Mouse (Mus musculus): ENCODE results near the gene Bbs4. TPM values are rescaled to one million over a fixed set of nuclear protein-coding genes. Genes with fewer than 3 reads are reported as not detected.

The Bbs4 gene
- polyA plus RNA-seq, 1 experiment, result 36.7 TPM

GRCm38 (mm10) chr9:59310582-59311283 lies 42.6 kb downstream of the Bbs4 start:
- TF ChIP-seq CTCF (IDR thresholded peaks at IDR 0.05; ENCODE audit: extremely low read depth, insufficient read depth, low read length), result no peak
- TF ChIP-seq POLR2A (IDR thresholded peaks at IDR 0.05; ENCODE audit: extremely low read depth, insufficient read depth, low read length), result no peak
- Histone ChIP-seq H3K4me1 (ENCODE audit: control insufficient read depth, insufficient read depth, low read length) (no peaks in the 10 kb centered on the region; the same call in 1 of the 2 replicates), H3K4me3 (ENCODE audit: insufficient read depth, low read length) (no peak overlapping the region), H3K27ac (ENCODE audit: insufficient read depth, low read length) (no peak overlapping the region)

DNA sequence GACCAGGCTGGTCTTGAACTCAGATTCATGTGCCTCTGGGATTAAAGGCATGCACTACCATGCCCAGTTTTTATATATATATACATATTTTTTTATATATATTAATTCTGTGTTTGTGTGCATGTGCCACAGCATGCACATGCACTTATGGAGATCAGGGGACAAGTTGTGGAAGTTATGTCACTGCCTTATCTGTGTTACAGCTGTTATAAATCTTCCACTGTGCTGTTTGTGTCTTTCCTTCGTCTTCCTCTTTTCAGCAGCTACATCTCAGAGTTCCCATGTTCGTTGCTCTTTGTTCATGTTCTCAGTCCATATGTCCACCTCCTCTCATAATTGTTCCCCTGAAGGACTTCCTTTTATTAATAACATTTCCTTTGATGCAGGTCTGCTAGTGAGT lies 45.4 kb downstream of the Bbs4 start:
- no peak overlapping the region for H3K27ac ChIP-seq (ENCODE audit: insufficient read depth, low read length)
- H3K4me3 ChIP-seq (ENCODE audit: insufficient read depth, low read length), result no peak overlapping the region
- no peak for TF ChIP-seq POLR2A (IDR thresholded peaks at IDR 0.05; ENCODE audit: extremely low read depth, insufficient read depth, low read length)
- no peak for TF ChIP-seq CTCF (IDR thresholded peaks at IDR 0.05; ENCODE audit: extremely low read depth, insufficient read depth, low read length)
- H3K4me1 ChIP-seq (ENCODE audit: control insufficient read depth, insufficient read depth, low read length), result no peaks in the 10 kb centered on the region; the same call in 1 of the 2 replicates

GRCm38 (mm10) chr9:59296419-59296818 lies 56.9 kb downstream of the Bbs4 start:
- TF ChIP-seq POLR2A (IDR thresholded peaks at IDR 0.05; ENCODE audit: extremely low read depth, insufficient read depth, low read length), result no peak
- TF ChIP-seq CTCF (IDR thresholded peaks at IDR 0.05; ENCODE audit: extremely low read depth, insufficient read depth, low read length), result no peak
- Histone ChIP-seq H3K4me3 (ENCODE audit: insufficient read depth, low read length) (no peak overlapping the region), H3K27ac (ENCODE audit: insufficient read depth, low read length) (no peak overlapping the region), H3K4me1 (ENCODE audit: control insufficient read depth, insufficient read depth, low read length) (peaks cover 5% of the 10 kb centered on the region; the same call in 1 of the 2 replicates)

DNA sequence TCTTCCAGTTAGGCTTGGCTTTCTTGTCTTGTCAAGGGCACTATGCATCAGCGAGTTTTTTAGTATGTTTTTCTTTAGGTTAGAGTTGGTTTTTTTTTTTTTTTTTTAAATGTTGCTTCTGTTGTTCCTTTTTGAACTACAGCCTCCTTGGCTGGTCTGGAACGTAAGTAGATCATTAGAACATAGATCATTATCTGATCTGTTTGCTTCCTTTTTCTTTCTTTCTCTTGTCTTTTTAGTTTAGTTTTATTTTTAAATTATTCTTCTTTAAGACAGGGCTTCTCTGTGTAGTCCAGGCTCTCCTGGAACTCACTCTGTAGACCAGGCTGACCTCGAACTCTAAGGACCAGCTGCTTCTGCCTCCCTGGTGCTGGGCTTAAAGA lies 60.8 kb downstream of the Bbs4 start:
- TF ChIP-seq POLR2A (IDR thresholded peaks at IDR 0.05; ENCODE audit: extremely low read depth, insufficient read depth, low read length), result no peak
- no peak for TF ChIP-seq CTCF (IDR thresholded peaks at IDR 0.05; ENCODE audit: extremely low read depth, insufficient read depth, low read length)
- Histone ChIP-seq H3K4me1 (ENCODE audit: control insufficient read depth, insufficient read depth, low read length) (peaks cover 5% of the 10 kb centered on the region; the same call in 1 of the 2 replicates), H3K27ac (ENCODE audit: insufficient read depth, low read length) (no peak overlapping the region), H3K4me3 (ENCODE audit: insufficient read depth, low read length) (no peak overlapping the region; the same call in 1 of the 2 replicates)

DNA sequence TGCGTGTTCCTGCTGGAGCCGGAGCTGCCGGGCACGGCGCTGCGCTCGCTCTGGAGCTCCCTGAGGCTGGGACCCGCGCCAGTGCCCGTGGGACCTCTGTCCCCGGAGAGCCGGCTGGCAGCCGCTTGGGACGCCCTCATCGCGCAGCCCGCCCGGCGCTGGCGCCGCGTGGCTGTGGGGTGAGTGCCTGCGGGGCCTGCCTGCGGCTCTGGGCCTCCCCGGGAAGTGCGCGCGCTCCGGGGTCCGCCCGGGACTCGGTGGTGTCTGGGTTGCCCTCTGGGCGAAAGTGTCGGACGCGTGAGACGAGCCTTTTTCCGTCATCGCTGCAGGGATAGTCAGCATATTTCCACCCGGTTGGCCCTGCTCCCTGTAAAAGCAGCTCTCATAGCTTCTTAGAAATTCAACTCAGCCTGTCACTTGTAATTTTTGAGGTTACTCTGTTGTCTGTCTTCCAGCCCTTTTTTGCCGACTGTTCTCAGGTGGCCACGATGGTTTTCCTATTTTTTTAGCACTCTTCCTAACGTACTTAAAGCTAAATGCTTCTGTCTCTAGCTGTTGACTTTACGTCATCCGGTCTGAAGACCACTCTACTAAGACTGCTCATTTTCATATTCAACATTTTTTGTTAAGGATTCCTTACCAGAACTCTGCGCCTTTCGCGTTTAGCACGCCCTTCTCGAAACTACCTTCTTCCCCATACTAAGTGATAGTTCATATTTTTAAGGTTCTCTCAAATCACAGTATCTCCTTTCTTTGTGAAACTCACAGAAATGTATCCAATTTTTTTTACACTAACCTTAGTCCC lies 61.4 kb downstream of the Bbs4 start:
- Histone ChIP-seq H3K4me3 (ENCODE audit: insufficient read depth, low read length) (peak overlapping the region; percentile 43), H3K27ac (ENCODE audit: insufficient read depth, low read length) (peak overlapping the region; percentile 2), H3K4me1 (ENCODE audit: control insufficient read depth, insufficient read depth, low read length) (peaks cover 5% of the 10 kb centered on the region; the same call in 1 of the 2 replicates)
- TF ChIP-seq POLR2A (IDR thresholded peaks at IDR 0.05; ENCODE audit: extremely low read depth, insufficient read depth, low read length) (no peak), CTCF (IDR thresholded peaks at IDR 0.05; ENCODE audit: extremely low read depth, insufficient read depth, low read length) (no peak)

DNA sequence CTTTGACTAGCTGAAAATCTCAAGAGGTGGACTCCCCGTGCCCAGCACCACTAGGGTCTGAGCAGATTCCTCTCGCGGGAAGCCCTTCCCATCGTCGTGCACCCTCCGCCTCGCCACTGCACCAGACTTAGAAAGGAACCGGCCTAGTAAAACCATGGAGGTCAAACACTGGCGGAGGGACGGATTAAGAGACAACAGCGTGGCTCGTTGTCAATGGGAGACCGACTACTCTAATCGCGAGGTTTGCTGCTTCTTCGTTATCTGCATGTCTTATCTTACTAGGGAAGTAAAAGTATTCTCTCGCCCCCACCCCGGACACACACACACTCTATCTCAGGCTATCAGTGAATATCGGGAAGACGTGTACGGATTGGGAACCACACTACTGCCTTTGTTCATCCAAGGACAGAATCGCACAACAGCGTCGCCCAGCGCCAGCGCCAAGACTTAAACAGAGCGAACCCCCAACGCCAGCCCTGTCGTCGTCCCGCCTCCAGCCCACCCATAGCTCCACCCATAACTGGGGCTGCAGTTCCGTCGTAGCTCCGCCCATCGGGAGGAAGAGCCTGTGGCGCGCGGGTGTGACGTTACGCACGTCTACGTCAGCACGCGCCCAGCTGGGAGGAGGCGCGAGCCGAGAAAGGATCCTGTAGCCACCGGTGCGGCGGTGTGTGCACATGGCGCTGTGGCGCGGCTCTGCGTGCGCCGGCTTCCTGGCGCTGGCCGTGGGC lies 62.2 kb downstream of the Bbs4 start, which contains the start of gene Adpgk:
TSS of gene Adpgk (plus strand) at position 602 of the 731 bp plus-strand sequence.
- H3K27ac ChIP-seq (ENCODE audit: insufficient read depth, low read length), result peak within 1 kb of the TSS; percentile 24
- TF ChIP-seq POLR2A (IDR thresholded peaks at IDR 0.05; ENCODE audit: extremely low read depth, insufficient read depth, low read length), result peak; percentile 94
- peak; percentile 39 for TF ChIP-seq CTCF (IDR thresholded peaks at IDR 0.05; ENCODE audit: extremely low read depth, insufficient read depth, low read length)
- peaks cover 5% of the 10 kb centered on the region; the same call in 1 of the 2 replicates for H3K4me1 ChIP-seq (ENCODE audit: control insufficient read depth, insufficient read depth, low read length)
- H3K4me3 ChIP-seq (ENCODE audit: insufficient read depth, low read length), result peak within 1 kb of the TSS; percentile 43

- H3K4me3 ChIP-seq (ENCODE audit: insufficient read depth, low read length), result no peak overlapping the region
- H3K27ac ChIP-seq (ENCODE audit: insufficient read depth, low read length), result no peak overlapping the region
- peaks cover 5% of the 10 kb centered on the region; the same call in 1 of the 2 replicates for H3K4me1 ChIP-seq (ENCODE audit: control insufficient read depth, insufficient read depth, low read length)
- no peak for TF ChIP-seq POLR2A (IDR thresholded peaks at IDR 0.05; ENCODE audit: extremely low read depth, insufficient read depth, low read length)
- TF ChIP-seq CTCF (IDR thresholded peaks at IDR 0.05; ENCODE audit: extremely low read depth, insufficient read depth, low read length), result no peak
Observed at GRCm38 (mm10) chr9:59289529-59290115, 63.7 kb downstream of the Bbs4 start.

DNA sequence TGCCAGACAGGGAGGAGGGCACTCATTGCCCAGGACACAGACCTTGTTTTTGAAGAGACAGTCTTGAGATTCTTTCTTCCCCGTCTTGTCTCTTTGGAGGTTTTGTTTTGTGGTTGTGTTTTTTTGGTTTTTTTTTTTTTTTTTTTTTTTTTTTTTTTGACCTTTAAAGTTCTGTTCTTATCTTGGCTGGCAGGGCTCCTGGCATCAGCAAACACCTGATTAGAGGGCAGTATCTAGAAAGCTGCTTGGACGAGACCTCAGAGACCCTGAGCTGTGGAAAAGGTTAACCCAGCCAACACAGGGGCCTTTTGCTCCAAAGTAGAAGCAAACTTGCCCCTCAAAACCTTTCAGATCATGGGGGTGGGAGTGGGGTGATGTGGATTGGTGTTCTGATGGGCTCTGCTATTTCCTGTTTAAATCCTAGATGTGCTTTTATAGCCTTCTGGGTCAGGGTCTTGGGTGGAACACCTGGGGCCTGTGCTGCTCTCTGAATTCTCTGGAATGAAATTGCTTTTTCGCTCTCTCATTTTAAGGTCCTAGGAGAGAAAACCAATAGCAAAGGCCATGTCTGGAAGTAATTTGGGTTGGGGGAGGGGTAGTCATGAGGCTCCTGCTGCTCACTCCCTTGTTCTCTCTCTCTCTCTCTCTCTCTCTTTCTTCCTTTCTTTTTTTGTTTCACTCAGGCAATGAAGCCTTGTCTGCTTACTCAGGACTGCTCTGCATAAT lies 64.5 kb downstream of the Bbs4 start:
- TF ChIP-seq CTCF (IDR thresholded peaks at IDR 0.05; ENCODE audit: extremely low read depth, insufficient read depth, low read length), result no peak
- H3K4me1 ChIP-seq (ENCODE audit: control insufficient read depth, insufficient read depth, low read length), result peaks cover 5% of the 10 kb centered on the region; the same call in 1 of the 2 replicates
- no peak overlapping the region for H3K27ac ChIP-seq (ENCODE audit: insufficient read depth, low read length)
- H3K4me3 ChIP-seq (ENCODE audit: insufficient read depth, low read length), result no peak overlapping the region
